Mouse (Mus musculus) liver, adult 2 months (tissue): ENCODE data around the gene Artn.

ENCODE experiments used
- CTCF ChIP-seq: fragments of 200-500 bp; IDR thresholded peaks from 2 replicates; pipeline ENCODE4 v1.5.1; 2011; ENCODE audit warnings: low read depth, low read length, control low read depth
- POLR2A ChIP-seq: fragments of 200-500 bp; IDR thresholded peaks from 2 replicates; pipeline ENCODE4 v1.6.1; 2011; ENCODE audit warnings: low read length, control low read depth; ENCODE audit not compliant: insufficient read depth; ENCODE audit errors: extremely low read depth

DNA sequence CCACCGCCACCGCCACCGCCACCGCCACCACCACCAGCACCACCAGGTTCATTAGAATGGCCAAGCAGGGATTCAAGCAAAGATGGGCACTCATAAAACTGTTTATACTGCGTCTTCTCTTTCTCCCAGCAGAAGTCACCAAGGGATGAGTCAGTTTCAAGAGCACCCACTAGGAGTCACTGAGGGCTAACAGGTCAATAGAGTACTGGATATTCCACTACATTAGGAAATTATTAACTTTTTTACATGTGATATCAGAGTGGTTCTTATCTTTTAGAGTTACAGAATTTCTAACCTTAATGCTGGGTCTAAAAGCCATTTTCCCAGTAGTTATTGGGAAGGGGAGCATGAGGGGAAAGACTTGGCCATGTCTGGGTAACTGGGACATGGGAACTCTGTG lies 7.4 kb upstream of the Artn start:
- no peak for TF ChIP-seq POLR2A
- TF ChIP-seq CTCF, result peak; percentile 35; the same call in 1 of the 2 replicates
